Mouse (Mus musculus) heart, adult 18-20 months (tissue): ENCODE data around the gene Rxylt1. TPM values are rescaled to one million over a fixed set of nuclear protein-coding genes. Genes with fewer than 3 reads are reported as not detected.
A peak's percentile ranks its signal among the peaks of the same experiment; 100 is the strongest.

ENCODE experiments used
- DNase-seq, 2 experiments: peaks; one replicate each; pipeline ENCODE4 v3.0.0; 2021 to 2022; ENCODE audit warnings: mixed read lengths in 1 of 2
- long read RNA-seq, 2 experiments: library from polyadenylated mRNA; stranded (forward); transcript quantifications; one replicate each; pipeline ENCODE4 v2.0.0; 2021
- total RNA-seq, 2 experiments: library from RNA; stranded (reverse); gene quantifications; 2 replicates each; pipeline ENCODE4 v1.2.3; 2021

Rxylt1 gene
- total RNA-seq = 10 to 100 TPM; 37.9 to 38.0 TPM
- long read RNA-seq, experiment 1, full-length matches to known transcripts = 22 of 78 reads
- long read RNA-seq, experiment 1, partial matches to known transcripts = 1 of 78 reads
- long read RNA-seq, experiment 1, other reads (novel, unspliced or antisense) = 55 of 78 reads
- long read RNA-seq, experiment 2, full-length matches to known transcripts = 7 of 49 reads
- long read RNA-seq, experiment 2, partial matches to known transcripts = 2 of 49 reads
- long read RNA-seq, experiment 2, other reads (novel, unspliced or antisense) = 40 of 49 reads

- peak; percentile 97 to 99 for DNase-seq
Observed at GRCm38 (mm10) chr10:122096980-122097844, at the start of gene Rxylt1. Gene Rxylt1, minus strand, starts transcription at chr10:122097371.

DNA sequence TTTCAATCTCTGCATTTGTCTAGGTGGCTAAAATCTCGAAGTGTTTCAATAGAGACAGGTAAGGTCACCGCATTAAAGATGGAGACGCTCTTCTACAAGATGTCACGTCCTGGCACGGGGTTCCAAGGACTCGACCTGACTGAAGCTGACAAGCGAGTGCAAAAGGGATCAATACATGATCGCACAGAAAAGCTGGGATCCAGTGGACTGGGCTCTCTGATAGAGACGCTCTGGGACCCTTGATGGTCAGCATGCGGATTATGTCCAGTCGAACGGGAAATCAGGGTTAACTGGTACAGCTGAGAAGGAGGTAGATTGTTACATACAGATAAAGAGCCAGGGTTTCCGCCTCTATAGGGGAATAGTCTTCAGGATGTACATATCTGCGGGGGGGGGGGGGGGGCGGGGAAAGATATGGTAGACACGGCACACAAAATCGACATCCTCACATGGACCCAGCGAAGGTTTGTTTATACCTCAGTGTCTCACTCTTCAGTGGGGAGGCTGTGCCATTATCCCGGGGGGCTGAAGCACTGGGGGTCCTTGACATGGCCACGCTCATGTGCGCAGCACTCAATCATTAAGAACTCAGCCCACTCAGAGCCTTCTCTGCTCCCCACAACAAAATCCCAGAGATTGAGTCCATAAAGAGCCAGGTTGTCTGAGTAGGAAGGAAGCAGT, 24.3 kb upstream of the Rxylt1 start:
- DNase-seq = no peak

DNA sequence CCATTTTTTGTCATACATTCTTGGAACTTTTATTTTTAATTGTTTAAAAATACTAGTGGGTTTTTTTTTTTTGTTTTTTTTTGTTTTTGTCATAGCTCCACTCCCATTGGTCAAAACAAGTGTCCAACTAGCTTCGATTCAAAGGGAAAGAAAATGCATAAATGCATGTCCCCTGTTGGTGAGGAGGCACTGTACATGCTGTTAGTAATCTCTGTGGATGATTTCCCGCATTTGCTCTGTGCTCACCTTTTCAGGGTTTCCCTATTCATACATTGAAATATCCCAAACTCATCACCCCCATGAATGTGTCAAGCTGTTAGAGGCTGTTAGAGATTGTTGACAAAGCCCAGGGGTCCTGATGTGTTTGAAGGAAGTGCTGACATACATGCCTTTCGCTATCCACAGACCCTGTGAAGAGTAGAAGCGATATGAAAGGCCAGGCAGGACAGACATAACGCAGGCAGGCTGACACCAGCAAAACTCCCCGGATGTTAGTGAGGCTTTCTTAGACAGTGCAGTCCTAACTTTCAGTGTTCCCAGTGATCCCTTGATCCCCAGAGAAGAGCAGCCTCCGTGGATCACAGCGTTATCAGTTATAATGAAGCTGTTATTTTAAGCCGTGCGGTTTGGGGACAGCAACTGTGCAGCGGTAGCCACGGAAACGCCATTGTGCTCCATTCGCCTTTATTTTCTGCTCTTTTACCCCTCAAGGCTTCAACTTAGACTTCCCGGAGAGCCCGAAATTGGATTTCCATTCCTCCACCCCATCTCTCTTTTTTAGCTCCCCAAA, 23.5 kb upstream of the Rxylt1 start:
- no peak for DNase-seq

- no peak for DNase-seq
Observed at GRCm38 (mm10) chr10:122119451-122119850, 22.3 kb upstream of the Rxylt1 start.

- DNase-seq = no peak
Observed at GRCm38 (mm10) chr10:122116636-122117035, 19.5 kb upstream of the Rxylt1 start.

- no peak for DNase-seq
Observed at GRCm38 (mm10) chr10:122106633-122107028, 9.5 kb upstream of the Rxylt1 start.

- DNase-seq = no peak
Observed at GRCm38 (mm10) chr10:122105889-122106632, 8.9 kb upstream of the Rxylt1 start.

- DNase-seq = peak; percentile 31 to 64
Observed at GRCm38 (mm10) chr10:122105407-122105806, 8.2 kb upstream of the Rxylt1 start.

- DNase-seq = no peak
Observed at GRCm38 (mm10) chr10:122102675-122103074, 5.5 kb upstream of the Rxylt1 start.

- DNase-seq = no peak
Observed at GRCm38 (mm10) chr10:122096462-122096979, 650 bp downstream of the Rxylt1 start.

GRCm38 (mm10) chr10:122090472-122090871, 6.7 kb downstream of the Rxylt1 start:
- no peak for DNase-seq

GRCm38 (mm10) chr10:122081352-122081751, 15.8 kb downstream of the Rxylt1 start:
- no peak for DNase-seq

DNA sequence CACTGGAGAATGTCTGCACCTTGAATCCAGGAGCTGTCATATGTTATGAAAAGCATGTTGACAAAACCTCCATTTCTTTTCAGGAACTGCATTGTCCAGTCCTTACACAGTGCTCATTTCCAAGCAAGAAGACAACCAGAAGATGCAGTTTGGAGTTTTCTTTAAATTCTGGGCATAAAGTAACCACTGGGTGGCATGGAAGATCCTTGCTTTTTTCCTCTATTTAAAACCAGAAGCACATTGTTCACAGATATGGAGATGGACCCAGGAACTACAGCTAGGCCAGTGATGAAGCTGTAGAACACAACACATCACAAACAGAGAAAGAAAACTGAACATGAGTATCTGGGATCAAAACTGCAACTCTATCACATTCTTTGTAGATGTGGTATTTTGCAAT, 28.0 kb downstream of the Rxylt1 start:
- DNase-seq = no peak

- DNase-seq = no peak
Observed at GRCm38 (mm10) chr10:122055826-122056225, 41.3 kb downstream of the Rxylt1 start.

GRCm38 (mm10) chr10:122054535-122054934, 42.6 kb downstream of the Rxylt1 start:
- peak; percentile 57 to 59 for DNase-seq

- peak; percentile 78 to 97 for DNase-seq
Observed at GRCm38 (mm10) chr10:122051831-122052230, 45.3 kb downstream of the Rxylt1 start.

GRCm38 (mm10) chr10:122047727-122048365, 49.3 kb downstream of the Rxylt1 start:
- peak; percentile 82 to 90 for DNase-seq

DNA sequence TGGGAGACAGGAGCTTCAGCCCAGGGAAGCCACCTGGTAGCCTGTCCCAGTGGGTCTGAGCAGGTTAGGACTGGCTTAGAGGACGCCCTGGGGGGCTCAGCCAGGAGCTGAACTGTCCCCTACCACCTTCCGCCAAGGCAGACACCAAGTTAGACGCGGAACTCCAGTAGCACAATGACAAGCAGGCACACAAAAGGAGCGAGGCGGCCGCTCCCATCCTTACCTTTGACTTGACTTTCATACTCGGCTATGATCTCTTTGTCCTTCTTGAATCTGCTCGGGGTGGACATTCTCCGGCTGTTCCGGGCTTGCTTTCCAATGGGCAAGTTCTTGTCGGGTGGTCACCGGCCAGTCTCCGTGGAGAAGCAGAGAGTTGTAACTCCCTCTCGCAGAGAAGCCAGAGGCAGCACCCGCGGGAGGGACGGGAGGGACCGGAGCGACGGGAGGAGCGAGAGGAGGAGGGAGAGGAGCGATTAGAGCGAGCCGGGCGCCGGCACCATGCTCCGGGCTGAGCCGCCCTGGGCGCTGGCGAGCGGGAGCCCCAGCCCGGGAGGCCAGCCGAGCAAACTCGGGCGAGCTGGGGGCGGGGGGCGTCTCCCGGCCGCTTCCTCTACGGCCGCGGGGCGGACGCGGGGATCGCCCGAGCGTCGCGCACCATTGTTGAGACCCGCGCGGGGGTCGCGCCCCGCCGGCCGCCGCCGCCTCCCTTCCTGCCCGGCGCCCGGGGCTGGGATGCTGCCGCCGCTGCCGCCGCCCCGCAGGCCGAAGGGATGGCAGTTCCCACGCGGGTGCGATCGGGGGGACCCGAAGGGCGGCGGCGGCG, 50.1 kb downstream of the Rxylt1 start, which contains the start of gene Srgap1:
Srgap1 (minus strand) TSS at position 412 of the 823 bp plus-strand sequence.
- DNase-seq = peak; percentile 61 to 74

DNA sequence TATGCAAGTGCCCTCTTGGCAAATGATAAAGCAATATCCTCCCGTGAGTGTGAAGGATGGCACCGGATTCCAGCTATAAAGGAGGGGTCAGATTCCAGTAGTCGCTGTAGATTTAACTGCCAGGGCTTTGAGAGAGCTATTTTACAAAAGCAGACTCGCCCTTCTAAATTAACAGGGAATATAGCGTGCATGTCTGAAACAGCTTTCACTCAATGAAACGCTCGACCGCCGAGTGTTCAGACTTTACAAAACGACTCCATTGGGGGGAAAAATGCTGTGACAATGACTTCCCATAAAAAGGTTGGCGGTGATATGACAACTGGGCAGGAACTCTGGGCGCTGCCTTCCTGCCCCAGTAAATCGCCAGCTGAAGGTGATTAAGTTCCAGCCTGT, 50.7 kb downstream of the Rxylt1 start:
- DNase-seq = no peak
